17 mouse cellular contexts compared by ENCODE assay signal in the genomic region with DNA sequence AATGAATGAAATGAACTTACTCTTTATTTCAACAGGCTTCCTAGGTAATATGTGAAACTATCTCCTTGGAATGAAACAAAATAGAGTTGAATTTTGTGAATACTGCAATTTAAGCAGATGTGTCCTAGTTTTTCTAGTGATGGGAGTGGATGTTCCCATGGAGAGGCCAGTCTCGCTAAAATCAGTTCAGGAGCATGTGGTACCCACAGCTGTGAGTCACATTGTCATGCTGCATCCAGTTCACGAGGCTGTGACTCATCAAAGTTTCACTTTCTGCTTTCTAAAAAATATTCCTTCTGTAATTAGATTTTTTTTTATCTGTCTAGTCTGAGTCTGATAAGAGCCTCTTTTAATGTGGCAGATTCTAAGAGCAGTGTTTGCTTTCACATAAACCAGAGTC.
DNase-seq lines count a peak whose midpoint lies in the region; ATAC-seq lines count a peak whose summit lies in the region.
"Had no signal": no experiment of that assay in that cellular context is flagged by ENCODE, and none has a peak within 500 bp of the region (broad histone marks: within the 10 kb centered on the region; RNA-seq: fewer than 3 reads in every experiment).

No protein-coding gene starts in this region.

- no peak overlapping the region for H3K4me3 ChIP-seq in kidney, embryonic 15.5 days (replicated peaks)
- H3K4me3 ChIP-seq: erythroblast, embryonic 14.5 days; gastrocnemius, adult 2 months; liver, embryonic 13.5 days; midbrain, embryonic 12.5 days had no signal

- H3K9me3 ChIP-seq in kidney, embryonic 15.5 days (replicated peaks): no peaks in the 10 kb centered on the region
- H3K9me3 ChIP-seq: liver, embryonic 13.5 days; midbrain, embryonic 12.5 days had no signal

- no peaks in the 10 kb centered on the region for H3K36me3 ChIP-seq in kidney, embryonic 15.5 days
- H3K36me3 ChIP-seq: liver, embryonic 13.5 days; midbrain, embryonic 12.5 days had no signal

- no peaks in the 10 kb centered on the region for H3K27me3 ChIP-seq in kidney, embryonic 15.5 days
- H3K27me3 ChIP-seq: liver, embryonic 13.5 days; midbrain, embryonic 12.5 days had no signal

- no peak for ATAC-seq in kidney, embryonic 15.5 days (replicated peaks; ENCODE audit: low FRiP score)
- ATAC-seq: hindbrain, embryonic 16.5 days had no signal

- H3K4me2 ChIP-seq in kidney, embryonic 15.5 days: no peak overlapping the region
- H3K4me2 ChIP-seq: liver, embryonic 13.5 days; midbrain, embryonic 12.5 days had no signal

- peak; percentile 40 for DNase-seq in Muller cell, postnatal 12 days (ENCODE audit: inconsistent ontology term)
- peak; percentile 9 to 38 for DNase-seq in frontal cortex, postnatal 10 days (ENCODE audit: low spot score in 2 of 2)
- DNase-seq in left cerebral cortex, adult 18-20 months (ENCODE audit: low spot score in 2 of 2): peak; percentile 77 to 81
- peak; percentile 11 for DNase-seq in right cerebral cortex, postnatal 14 days
- DNase-seq in ovary, postnatal 14 days (ENCODE audit: low spot score): no peak
- DNase-seq in urinary bladder, postnatal 14 days (ENCODE audit: low spot score): no peak
- DNase-seq: adrenal gland, adult 2 months; cerebellum, postnatal 10 days; gastrocnemius, adult 2 months; heart, adult 18-20 months; kidney, adult 2 months; liver, embryonic 13.5 days; lung, postnatal 14 days had no signal

- no peaks in the 10 kb centered on the region for H3K4me1 ChIP-seq in kidney, embryonic 15.5 days
- H3K4me1 ChIP-seq: liver, embryonic 13.5 days; midbrain, embryonic 12.5 days had no signal

- 72% methylated on average over 2 of the region's 2 CpGs for WGBS in kidney, embryonic 15.5 days

- H3K9ac ChIP-seq in kidney, embryonic 15.5 days: no peak overlapping the region
- H3K9ac ChIP-seq: liver, embryonic 13.5 days; midbrain, embryonic 12.5 days had no signal

- no peak overlapping the region for H3K27ac ChIP-seq in kidney, embryonic 15.5 days
- H3K27ac ChIP-seq: gastrocnemius, adult 2 months; liver, embryonic 13.5 days; midbrain, embryonic 12.5 days had no signal

Comparison
In these comparisons a context has a peak if more than half of its experiments do, and no peak if none do; other contexts are left out.
1. DNase-seq: peak in Muller cell, postnatal 12 days (single experiment), frontal cortex, postnatal 10 days (2 of 2), left cerebral cortex, adult 18-20 months (2 of 2) and right cerebral cortex, postnatal 14 days (single experiment); none in ovary, postnatal 14 days (single experiment) and urinary bladder, postnatal 14 days (single experiment).